Mouse (Mus musculus): ENCODE measurements around the gene Pde4d.
A peak's percentile ranks its signal among the peaks of the same experiment; 100 is the strongest.

The Pde4d gene

GRCm38 (mm10) chr13:109255634-109256033 is 805.9 kb downstream of the Pde4d start:
- DNase-seq, result no peak

GRCm38 (mm10) chr13:109260220-109260795 is 810.6 kb downstream of the Pde4d start:
- peak; percentile 92 for DNase-seq

- peak; percentile 67 for DNase-seq
Observed at GRCm38 (mm10) chr13:109260796-109261516, 811.2 kb downstream of the Pde4d start.

GRCm38 (mm10) chr13:109261642-109262220 is 812.0 kb downstream of the Pde4d start:
- DNase-seq, result no peak

- DNase-seq, result no peak
Observed at GRCm38 (mm10) chr13:109262501-109262900, 812.8 kb downstream of the Pde4d start.

GRCm38 (mm10) chr13:109263833-109264232 is 814.1 kb downstream of the Pde4d start:
- DNase-seq, result no peak

GRCm38 (mm10) chr13:109268253-109268652 is 818.5 kb downstream of the Pde4d start:
- DNase-seq, result peak; percentile 59

GRCm38 (mm10) chr13:109268659-109269322 is 819.0 kb downstream of the Pde4d start:
- no peak for DNase-seq

GRCm38 (mm10) chr13:109274869-109275268 is 825.1 kb downstream of the Pde4d start:
- no peak for DNase-seq

GRCm38 (mm10) chr13:109277792-109278191 is 828.0 kb downstream of the Pde4d start:
- DNase-seq, result no peak

GRCm38 (mm10) chr13:109278504-109278912 is 828.8 kb downstream of the Pde4d start:
- DNase-seq, result peak; percentile 42

- no peak for DNase-seq
Observed at GRCm38 (mm10) chr13:109279211-109279610, 829.5 kb downstream of the Pde4d start.

- DNase-seq, result no peak
Observed at GRCm38 (mm10) chr13:109280433-109280832, 830.7 kb downstream of the Pde4d start.

GRCm38 (mm10) chr13:109287465-109287864 is 837.7 kb downstream of the Pde4d start:
- DNase-seq, result no peak

GRCm38 (mm10) chr13:109290922-109291321 is 841.2 kb downstream of the Pde4d start:
- no peak for DNase-seq

GRCm38 (mm10) chr13:109293011-109293410 is 843.3 kb downstream of the Pde4d start:
- DNase-seq, result peak; percentile 31

- DNase-seq, result no peak
Observed at GRCm38 (mm10) chr13:109296347-109297037, 846.7 kb downstream of the Pde4d start.

- DNase-seq, result no peak
Observed at GRCm38 (mm10) chr13:109298852-109299251, 849.1 kb downstream of the Pde4d start.

- DNase-seq, result no peak
Observed at GRCm38 (mm10) chr13:109299511-109300250, 849.9 kb downstream of the Pde4d start.

GRCm38 (mm10) chr13:109312542-109312941 is 862.8 kb downstream of the Pde4d start:
- DNase-seq, result no peak

GRCm38 (mm10) chr13:109315608-109316007 is 865.9 kb downstream of the Pde4d start:
- DNase-seq, result no peak

- DNase-seq, result no peak
Observed at GRCm38 (mm10) chr13:109317644-109318043, 867.9 kb downstream of the Pde4d start.
